Mouse (Mus musculus) liver, adult 2 months (tissue): ENCODE measurements at regions not wholly inside any gene's neighbourhood (a gene's known extent, or its start where the extent isn't known, plus 50 kb on each side); places are given as distances from the start of the nearest gene placed in this dataset.
"Not testable (repeated sequence)": the region's sequence is repeated elsewhere in the genome, so short reads cannot be mapped to it uniquely, and the experiment has no call there.

Experiments used
- DNase-seq: peaks from one replicate; pipeline ENCODE4 v3.0.0-alpha.2; 2011; ENCODE audit warnings: low read depth, low spot score; ENCODE audit errors: extremely low read depth
- H3K27ac ChIP-seq: fragments of 200-500 bp; replicated peaks from 2 replicates; pipeline ENCODE4 v1.5.1; 2012; ENCODE audit warnings: low read depth, mild to moderate bottlenecking, control low read depth, inconsistent platforms, low read length; ENCODE audit not compliant: insufficient read depth
- H3K27me3 ChIP-seq: fragments of 200-500 bp; 2 replicates; pipeline ENCODE4 v1.6.1; 2012; ENCODE audit warnings: mild to moderate bottlenecking, moderate library complexity, low read length, inconsistent platforms; ENCODE audit not compliant: control insufficient read depth, insufficient read depth
- H3K36me3 ChIP-seq: fragments of 200-500 bp; 2 replicates; pipeline ENCODE4 v1.6.1; 2012; ENCODE audit warnings: low read length, inconsistent platforms; ENCODE audit not compliant: control insufficient read depth, insufficient read depth
- H3K4me1 ChIP-seq: fragments of 200-500 bp; 2 replicates; pipeline ENCODE4 v1.6.1; 2011; ENCODE audit warnings: low read length; ENCODE audit not compliant: control insufficient read depth, insufficient read depth
- H3K4me3 ChIP-seq: fragments of 200-500 bp; 2 replicates; pipeline ENCODE4 v1.5.1; 2011; ENCODE audit warnings: low read depth, mild to moderate bottlenecking, control low read depth, low read length, moderate library complexity; ENCODE audit not compliant: insufficient read depth
- H3K79me2 ChIP-seq: fragments of 200-500 bp; 2 replicates; pipeline ENCODE4 v1.6.1; 2012; ENCODE audit warnings: inconsistent platforms, mild to moderate bottlenecking, low read length, moderate library complexity; ENCODE audit not compliant: control insufficient read depth, insufficient read depth
- H3K9ac ChIP-seq: fragments of 200-500 bp; 2 replicates; pipeline ENCODE4 v1.6.1; 2012; ENCODE audit warnings: low read depth, mild to moderate bottlenecking, control low read depth, inconsistent platforms, low read length
- CTCF ChIP-seq: fragments of 200-500 bp; IDR thresholded peaks from 2 replicates; pipeline ENCODE4 v1.5.1; 2011; ENCODE audit warnings: low read depth, low read length, control low read depth
- POLR2A ChIP-seq: fragments of 200-500 bp; IDR thresholded peaks from 2 replicates; pipeline ENCODE4 v1.6.1; 2011; ENCODE audit warnings: low read length, control low read depth; ENCODE audit not compliant: insufficient read depth; ENCODE audit errors: extremely low read depth
- WGBS: fragments of 180-500 bp; shearing (Covaris S2); methylation state at CpG from one replicate; pipeline ENCODE4 v1.1.7; 2018; 5-methylcytosine and 5-hydroxymethylcytosine counted together

GRCm38 (mm10) chr13:10970721-10971120 lies 610.1 kb upstream of the Chrm3 start:
- H3K4me3 ChIP-seq: no peak overlapping the region
- H3K9ac ChIP-seq: no peak overlapping the region
- no peak overlapping the region for H3K27ac ChIP-seq
- no peaks in the 10 kb centered on the region for H3K36me3 ChIP-seq
- TF ChIP-seq POLR2A: no peak
- TF ChIP-seq CTCF: no peak
- WGBS: 85% methylated on average over 3 of the region's 3 CpGs
- H3K27me3 ChIP-seq: no peaks in the 10 kb centered on the region
- no peaks in the 10 kb centered on the region for H3K4me1 ChIP-seq
- H3K79me2 ChIP-seq: no peaks in the 10 kb centered on the region
- no peak for DNase-seq

GRCm38 (mm10) chr13:10952923-10953322 lies 592.3 kb upstream of the Chrm3 start:
- H3K27me3 ChIP-seq: no peaks in the 10 kb centered on the region
- no peak overlapping the region for H3K9ac ChIP-seq
- DNase-seq: no peak
- H3K4me3 ChIP-seq: no peak overlapping the region
- no peaks in the 10 kb centered on the region for H3K36me3 ChIP-seq
- TF ChIP-seq POLR2A (no peak), CTCF (no peak)
- WGBS: 93% methylated on average over 3 of the region's 3 CpGs
- H3K4me1 ChIP-seq: peaks cover 2% of the 10 kb centered on the region; the same call in 1 of the 2 replicates
- no peaks in the 10 kb centered on the region for H3K79me2 ChIP-seq
- H3K27ac ChIP-seq: no peak overlapping the region

GRCm38 (mm10) chr13:10950658-10951057 lies 590.0 kb upstream of the Chrm3 start:
- 47% methylated on average over 7 of the region's 9 CpGs for WGBS
- H3K4me1 ChIP-seq, H3K79me2 ChIP-seq, H3K27ac ChIP-seq, H3K27me3 ChIP-seq, H3K36me3 ChIP-seq, H3K4me3 ChIP-seq, H3K9ac ChIP-seq, DNase-seq: not testable (repeated sequence)

GRCm38 (mm10) chr13:10947398-10947797 lies 586.8 kb upstream of the Chrm3 start:
- 60% methylated on average over 2 of the region's 2 CpGs for WGBS
- Histone ChIP-seq H3K27me3 (no peaks in the 10 kb centered on the region), H3K27ac (no peak overlapping the region), H3K36me3 (no peaks in the 10 kb centered on the region), H3K4me1 (no peaks in the 10 kb centered on the region), H3K4me3 (no peak overlapping the region), H3K9ac (no peak overlapping the region), H3K79me2 (no peaks in the 10 kb centered on the region)
- DNase-seq: no peak
- TF ChIP-seq POLR2A (no peak), CTCF (no peak)

GRCm38 (mm10) chr13:10943877-10944276 lies 583.2 kb upstream of the Chrm3 start:
- H3K4me1 ChIP-seq: no peaks in the 10 kb centered on the region
- no peaks in the 10 kb centered on the region for H3K27me3 ChIP-seq
- no peak for DNase-seq
- H3K4me3 ChIP-seq: no peak overlapping the region
- no peak overlapping the region for H3K9ac ChIP-seq
- H3K79me2 ChIP-seq: no peaks in the 10 kb centered on the region
- no peak for TF ChIP-seq CTCF
- no peak for TF ChIP-seq POLR2A
- no peaks in the 10 kb centered on the region for H3K36me3 ChIP-seq
- 75% methylated on average over 4 of the region's 4 CpGs for WGBS
- H3K27ac ChIP-seq: no peak overlapping the region

- DNase-seq: no peak
- WGBS: 54% methylated on average over 4 of the region's 4 CpGs
Measured at GRCm38 (mm10) chr13:10942031-10942655, 581.5 kb upstream of the Chrm3 start.

More at GRCm38 (mm10) chr13:10942031-10942655, 581.5 kb upstream of the Chrm3 start:
- TF ChIP-seq CTCF: no peak
- no peak for TF ChIP-seq POLR2A
- H3K9ac ChIP-seq: no peak overlapping the region
- H3K4me1 ChIP-seq: no peaks in the 10 kb centered on the region
- H3K36me3 ChIP-seq: no peaks in the 10 kb centered on the region
- H3K79me2 ChIP-seq: no peaks in the 10 kb centered on the region
- no peak overlapping the region for H3K4me3 ChIP-seq
- no peak overlapping the region for H3K27ac ChIP-seq
- H3K27me3 ChIP-seq: no peaks in the 10 kb centered on the region
